Mouse (Mus musculus) liver, adult 2 months (tissue): ENCODE measurements at regions not wholly inside any gene's neighbourhood (a gene's known extent, or its start where the extent isn't known, plus 50 kb on each side); places are given as distances from the start of the nearest gene placed in this dataset.

ENCODE experiments used
- DNase-seq: peaks from one replicate; pipeline ENCODE4 v3.0.0-alpha.2; 2011; ENCODE audit warnings: low read depth, low spot score; ENCODE audit errors: extremely low read depth
- H3K27ac ChIP-seq: fragments of 200-500 bp; replicated peaks from 2 replicates; pipeline ENCODE4 v1.5.1; 2012; ENCODE audit warnings: low read depth, mild to moderate bottlenecking, control low read depth, inconsistent platforms, low read length; ENCODE audit not compliant: insufficient read depth
- H3K27me3 ChIP-seq: fragments of 200-500 bp; 2 replicates; pipeline ENCODE4 v1.6.1; 2012; ENCODE audit warnings: mild to moderate bottlenecking, moderate library complexity, low read length, inconsistent platforms; ENCODE audit not compliant: control insufficient read depth, insufficient read depth
- H3K36me3 ChIP-seq: fragments of 200-500 bp; 2 replicates; pipeline ENCODE4 v1.6.1; 2012; ENCODE audit warnings: low read length, inconsistent platforms; ENCODE audit not compliant: control insufficient read depth, insufficient read depth
- H3K4me1 ChIP-seq: fragments of 200-500 bp; 2 replicates; pipeline ENCODE4 v1.6.1; 2011; ENCODE audit warnings: low read length; ENCODE audit not compliant: control insufficient read depth, insufficient read depth
- H3K4me3 ChIP-seq: fragments of 200-500 bp; 2 replicates; pipeline ENCODE4 v1.5.1; 2011; ENCODE audit warnings: low read depth, mild to moderate bottlenecking, control low read depth, low read length, moderate library complexity; ENCODE audit not compliant: insufficient read depth
- H3K79me2 ChIP-seq: fragments of 200-500 bp; 2 replicates; pipeline ENCODE4 v1.6.1; 2012; ENCODE audit warnings: inconsistent platforms, mild to moderate bottlenecking, low read length, moderate library complexity; ENCODE audit not compliant: control insufficient read depth, insufficient read depth
- H3K9ac ChIP-seq: fragments of 200-500 bp; 2 replicates; pipeline ENCODE4 v1.6.1; 2012; ENCODE audit warnings: low read depth, mild to moderate bottlenecking, control low read depth, inconsistent platforms, low read length
- CTCF ChIP-seq: fragments of 200-500 bp; IDR thresholded peaks from 2 replicates; pipeline ENCODE4 v1.5.1; 2011; ENCODE audit warnings: low read depth, low read length, control low read depth
- POLR2A ChIP-seq: fragments of 200-500 bp; IDR thresholded peaks from 2 replicates; pipeline ENCODE4 v1.6.1; 2011; ENCODE audit warnings: low read length, control low read depth; ENCODE audit not compliant: insufficient read depth; ENCODE audit errors: extremely low read depth
- WGBS: fragments of 180-500 bp; shearing (Covaris S2); methylation state at CpG from one replicate; pipeline ENCODE4 v1.1.7; 2018; 5-methylcytosine and 5-hydroxymethylcytosine counted together

GRCm38 (mm10) chr5:126155216-126155880, 623.8 kb downstream of the Tmem132b start:
- no peak for DNase-seq
- no peaks in the 10 kb centered on the region for H3K27me3 ChIP-seq
- H3K4me1 ChIP-seq, result no peaks in the 10 kb centered on the region
- H3K79me2 ChIP-seq, result no peaks in the 10 kb centered on the region
- no peak overlapping the region for H3K9ac ChIP-seq
- no peak overlapping the region for H3K27ac ChIP-seq
- TF ChIP-seq POLR2A (no peak), CTCF (no peak)
- WGBS, result 56% methylated on average over 6 of the region's 6 CpGs
- no peaks in the 10 kb centered on the region for H3K36me3 ChIP-seq
- H3K4me3 ChIP-seq, result no peak overlapping the region

GRCm38 (mm10) chr5:126186111-126186510, 654.5 kb downstream of the Tmem132b start:
- H3K4me3 ChIP-seq, result no peak overlapping the region
- H3K9ac ChIP-seq, result no peak overlapping the region
- WGBS, result 79% methylated on average over 5 of the region's 5 CpGs
- no peaks in the 10 kb centered on the region for H3K36me3 ChIP-seq
- H3K27ac ChIP-seq, result no peak overlapping the region
- H3K79me2 ChIP-seq, result no peaks in the 10 kb centered on the region
- TF ChIP-seq POLR2A (no peak), CTCF (no peak)
- DNase-seq, result no peak
- H3K4me1 ChIP-seq, result no peaks in the 10 kb centered on the region
- no peaks in the 10 kb centered on the region for H3K27me3 ChIP-seq

- Histone ChIP-seq H3K4me1 (no peaks in the 10 kb centered on the region), H3K36me3 (no peaks in the 10 kb centered on the region), H3K4me3 (no peak overlapping the region), H3K27ac (no peak overlapping the region), H3K79me2 (no peaks in the 10 kb centered on the region), H3K27me3 (no peaks in the 10 kb centered on the region), H3K9ac (no peak overlapping the region)
- 72% methylated on average over 4 of the region's 4 CpGs for WGBS
- DNase-seq, result no peak
- TF ChIP-seq CTCF (no peak), POLR2A (no peak)
Measured at GRCm38 (mm10) chr5:126199876-126200275, 668.3 kb downstream of the Tmem132b start.

GRCm38 (mm10) chr5:126201535-126201934, 670.0 kb downstream of the Tmem132b start:
- Histone ChIP-seq H3K4me1 (no peaks in the 10 kb centered on the region), H3K36me3 (no peaks in the 10 kb centered on the region), H3K9ac (no peak overlapping the region), H3K79me2 (no peaks in the 10 kb centered on the region), H3K27me3 (no peaks in the 10 kb centered on the region), H3K27ac (no peak overlapping the region), H3K4me3 (no peak overlapping the region)
- DNase-seq, result no peak
- WGBS, result 32% methylated on average over 4 of the region's 4 CpGs
- TF ChIP-seq POLR2A (no peak), CTCF (no peak)

- Histone ChIP-seq H3K79me2 (no peaks in the 10 kb centered on the region), H3K4me1 (no peaks in the 10 kb centered on the region), H3K9ac (no peak overlapping the region), H3K27me3 (no peaks in the 10 kb centered on the region), H3K36me3 (no peaks in the 10 kb centered on the region), H3K27ac (no peak overlapping the region), H3K4me3 (no peak overlapping the region)
- TF ChIP-seq POLR2A (no peak), CTCF (no peak)
- DNase-seq, result no peak
- 48% methylated on average over 9 of the region's 9 CpGs for WGBS
Measured at GRCm38 (mm10) chr5:126201996-126202395, 670.4 kb downstream of the Tmem132b start.

GRCm38 (mm10) chr5:126217016-126217415, 685.4 kb downstream of the Tmem132b start:
- Histone ChIP-seq H3K27me3 (no peaks in the 10 kb centered on the region), H3K9ac (no peak overlapping the region), H3K79me2 (no peaks in the 10 kb centered on the region), H3K4me1 (no peaks in the 10 kb centered on the region), H3K4me3 (no peak overlapping the region), H3K27ac (no peak overlapping the region), H3K36me3 (no peaks in the 10 kb centered on the region)
- TF ChIP-seq POLR2A (no peak), CTCF (no peak)
- 79% methylated on average over 5 of the region's 5 CpGs for WGBS
- DNase-seq, result no peak
